Mouse (Mus musculus) cerebellum, adult 2 months (tissue): ENCODE data around the gene Cwc27.

Source experiments
- CTCF ChIP-seq: fragments of 200-500 bp; IDR thresholded peaks from 2 replicates; pipeline ENCODE4 v1.5.1; 2011; ENCODE audit warnings: low read depth, mild to moderate bottlenecking, control low read depth, low read length, moderate library complexity, borderline replicate concordance; ENCODE audit not compliant: insufficient read depth
- POLR2A ChIP-seq: fragments of 200-500 bp; IDR thresholded peaks from 2 replicates; pipeline ENCODE4 v1.6.1; 2011; ENCODE audit warnings: low read length, control low read depth, borderline replicate concordance; ENCODE audit not compliant: insufficient read depth

DNA sequence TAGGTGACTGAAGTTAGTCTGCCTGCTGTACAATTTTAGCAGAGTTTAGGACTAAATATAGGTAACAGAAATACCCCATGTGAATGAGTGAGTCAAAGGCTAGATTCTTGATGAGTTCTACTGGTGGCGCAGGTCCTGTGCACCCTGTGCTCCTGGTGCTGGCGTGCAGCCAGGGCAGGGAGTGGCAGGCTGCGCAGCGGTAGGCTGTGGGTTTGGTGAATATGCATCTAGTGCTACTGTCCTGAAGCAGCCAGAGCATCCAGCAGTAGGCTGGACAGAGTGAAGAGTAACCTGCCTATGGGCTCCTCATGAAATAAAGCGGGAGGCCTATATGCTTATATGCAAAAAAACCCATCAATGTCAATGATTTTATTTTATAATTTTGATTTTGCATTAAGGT lies 186.1 kb downstream of the Cwc27 start:
- TF ChIP-seq CTCF (no peak), POLR2A (no peak)
